Mouse (Mus musculus): Measurements from ENCODE around the gene Tnfsf14.

The Tnfsf14 gene

GRCm38 (mm10) chr17:57201841-57202724 lies 8.1 kb upstream of the Tnfsf14 start:
- DNase-seq (ENCODE audit: low spot score) = no peak

- DNase-seq (ENCODE audit: low spot score) = no peak
Measured at GRCm38 (mm10) chr17:57198252-57198651, 4.3 kb upstream of the Tnfsf14 start.

GRCm38 (mm10) chr17:57195326-57196010 lies 1.5 kb upstream of the Tnfsf14 start:
- peak; percentile 35 for DNase-seq (ENCODE audit: low spot score)

- no peak for DNase-seq (ENCODE audit: low spot score)
Measured at GRCm38 (mm10) chr17:57194771-57195170, 794 bp upstream of the Tnfsf14 start.

GRCm38 (mm10) chr17:57188510-57189192 lies 5.3 kb downstream of the Tnfsf14 start:
- no peak for DNase-seq (ENCODE audit: low spot score)

GRCm38 (mm10) chr17:57185641-57186040 lies 8.3 kb downstream of the Tnfsf14 start:
- DNase-seq (ENCODE audit: low spot score) = no peak

GRCm38 (mm10) chr17:57182871-57183270 lies 11.1 kb downstream of the Tnfsf14 start:
- DNase-seq (ENCODE audit: low spot score) = no peak

GRCm38 (mm10) chr17:57180363-57180762 lies 13.6 kb downstream of the Tnfsf14 start:
- DNase-seq (ENCODE audit: low spot score) = no peak

- DNase-seq (ENCODE audit: low spot score) = no peak
Measured at GRCm38 (mm10) chr17:57173351-57173750, 20.6 kb downstream of the Tnfsf14 start.

GRCm38 (mm10) chr17:57172378-57172777 lies 21.6 kb downstream of the Tnfsf14 start:
- DNase-seq (ENCODE audit: low spot score) = peak; percentile 51

GRCm38 (mm10) chr17:57170616-57171260 lies 23.2 kb downstream of the Tnfsf14 start:
- no peak for DNase-seq (ENCODE audit: low spot score)

GRCm38 (mm10) chr17:57166800-57167791 lies 26.9 kb downstream of the Tnfsf14 start:
- DNase-seq (ENCODE audit: low spot score) = peak; percentile 88

- no peak for DNase-seq (ENCODE audit: low spot score)
Measured at GRCm38 (mm10) chr17:57153787-57154186, 40.2 kb downstream of the Tnfsf14 start.

- no peak for DNase-seq (ENCODE audit: low spot score)
Measured at GRCm38 (mm10) chr17:57153006-57153405, 41.0 kb downstream of the Tnfsf14 start.

GRCm38 (mm10) chr17:57148994-57149803 lies 44.8 kb downstream of the Tnfsf14 start, which contains the start of gene Cd70:
TSS of gene Cd70 (minus strand) at chr17:57149777.
- no peak for DNase-seq (ENCODE audit: low spot score)

- DNase-seq (ENCODE audit: low spot score) = no peak
Measured at GRCm38 (mm10) chr17:57148343-57148742, 45.6 kb downstream of the Tnfsf14 start.

- no peak for DNase-seq (ENCODE audit: low spot score)
Measured at GRCm38 (mm10) chr17:57145115-57145514, 48.9 kb downstream of the Tnfsf14 start.

GRCm38 (mm10) chr17:57143704-57144103 lies 50.3 kb downstream of the Tnfsf14 start:
- DNase-seq (ENCODE audit: low spot score) = no peak

- no peak for DNase-seq (ENCODE audit: low spot score)
Measured at GRCm38 (mm10) chr17:57139708-57140107, 54.3 kb downstream of the Tnfsf14 start.

Data from adipocyte (in vitro differentiated cells).